Mouse (Mus musculus): ENCODE measurements around the gene Nfyc. TPM values are rescaled to one million over a fixed set of nuclear protein-coding genes. Genes with fewer than 3 reads are reported as not detected.

Gene Nfyc
- polyA plus RNA-seq, 1 experiment: 44.3 TPM

Other genes starting within 250 kb of the Nfyc start
- gene Gm8439, start 242.8 kb downstream of the Nfyc start, polyA plus RNA-seq (2012; fragmentation: generic; extraction: Trizol): not detected
- gene Cited4, start 165.0 kb downstream of the Nfyc start, polyA plus RNA-seq (2012; fragmentation: generic; extraction: Trizol): not detected
- 23.1 TPM for gene Kcnq4, start 83.0 kb downstream of the Nfyc start, polyA plus RNA-seq (2012; fragmentation: generic; extraction: Trizol)
- 0.02 TPM for gene Rims3, start 23.2 kb upstream of the Nfyc start, polyA plus RNA-seq (2012; fragmentation: generic; extraction: Trizol)
- gene Exo5, start 93.4 kb upstream of the Nfyc start, polyA plus RNA-seq (2012; fragmentation: generic; extraction: Trizol): 6.3 TPM
- 0.61 TPM for gene Zfp69, start 120.1 kb upstream of the Nfyc start, polyA plus RNA-seq (2012; fragmentation: generic; extraction: Trizol)
- 31.3 TPM for gene Smap2, start 185.7 kb upstream of the Nfyc start, polyA plus RNA-seq (2012; fragmentation: generic; extraction: Trizol)
- not detected for gene Col9a2, start 207.8 kb upstream of the Nfyc start, polyA plus RNA-seq (2012; fragmentation: generic; extraction: Trizol)

Data from myocyte (in vitro differentiated cells).